24 mouse cellular contexts compared by ENCODE assay signal in the genomic region with DNA sequence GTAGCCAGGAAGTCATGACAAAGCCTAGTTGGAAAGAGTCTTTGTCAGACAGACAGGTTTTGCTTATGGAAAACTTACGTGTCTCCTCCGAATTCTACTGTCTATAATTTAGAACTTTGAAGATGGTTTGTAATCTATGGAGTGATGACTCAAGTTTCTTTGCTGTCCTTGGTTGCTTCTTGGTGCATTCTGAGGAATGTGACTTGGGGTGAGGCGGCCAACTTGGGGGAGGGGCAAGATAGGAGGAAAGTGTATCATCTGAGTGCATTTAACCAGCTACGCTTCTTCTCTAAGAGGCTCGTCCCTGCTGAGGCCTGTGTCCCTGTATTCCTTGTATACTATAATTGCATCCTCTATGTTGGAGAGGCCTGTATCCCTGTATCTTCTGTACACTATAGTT.
"Had no signal": no experiment of that assay in that cellular context is flagged by ENCODE, and none has a peak within 500 bp of the region (broad histone marks: within the 10 kb centered on the region; RNA-seq: fewer than 3 reads in every experiment).

No protein-coding gene starts in this region.

- ATAC-seq: hindbrain, postnatal 0 days; intestine, embryonic 15.5 days; intestine, postnatal 0 days; liver, postnatal 0 days had no signal

- H3K4me3 ChIP-seq: heart, embryonic 13.5 days; heart, embryonic 15.5 days; hindbrain, embryonic 13.5 days; hindbrain, embryonic 15.5 days; intestine, embryonic 15.5 days; layer of hippocampus, adult 2 months; left cerebral cortex, adult 2 months; liver, embryonic 13.5 days; liver, embryonic 15.5 days had no signal

- H3K4me2 ChIP-seq: heart, embryonic 11.5 days; heart, embryonic 13.5 days; heart, embryonic 15.5 days; hindbrain, embryonic 13.5 days; hindbrain, embryonic 15.5 days; intestine, embryonic 15.5 days; liver, embryonic 11.5 days; liver, embryonic 13.5 days; liver, embryonic 15.5 days had no signal

- H3K9ac ChIP-seq: heart, embryonic 13.5 days; heart, embryonic 15.5 days; hindbrain, embryonic 13.5 days; hindbrain, embryonic 15.5 days; intestine, embryonic 15.5 days; liver, embryonic 13.5 days; liver, embryonic 15.5 days; liver, postnatal 0 days had no signal

- DNase-seq: gastrocnemius, postnatal 25 days; heart, adult 18-20 months; heart, postnatal 14 days; heart, postnatal 36 days; kidney, adult 18-20 months; kidney, adult 8-10 months; kidney, postnatal 10 days; kidney, postnatal 25 days; kidney, postnatal 4 days; liver; liver, embryonic 13.5 days; liver, postnatal 0 days had no signal

- H3K27me3 ChIP-seq: heart, embryonic 13.5 days; heart, embryonic 15.5 days; hindbrain, embryonic 13.5 days; hindbrain, embryonic 15.5 days; intestine, embryonic 15.5 days; liver, embryonic 13.5 days; liver, embryonic 15.5 days had no signal

- H3K36me3 ChIP-seq: heart, embryonic 15.5 days; hindbrain, embryonic 13.5 days; hindbrain, embryonic 15.5 days; liver, embryonic 13.5 days; liver, embryonic 15.5 days had no signal

- H3K9me3 ChIP-seq: heart, embryonic 13.5 days; heart, embryonic 15.5 days; hindbrain, embryonic 13.5 days; hindbrain, embryonic 15.5 days; intestine, embryonic 15.5 days; liver, embryonic 13.5 days; liver, embryonic 15.5 days had no signal

- H3K27ac ChIP-seq: heart, embryonic 13.5 days; heart, embryonic 15.5 days; hindbrain, embryonic 13.5 days; hindbrain, embryonic 15.5 days; hindbrain, postnatal 0 days; intestine, embryonic 15.5 days; layer of hippocampus, adult 2 months; left cerebral cortex, adult 2 months; liver, embryonic 13.5 days; liver, embryonic 15.5 days had no signal
